In genomic region chr13:42608963-42609362, GRCm38 (mm10) we compare ENCODE assay signal across 10 mouse cellular contexts.
A peak's percentile ranks its signal among the peaks of the same experiment; 100 is the strongest.
DNase-seq lines count a peak whose midpoint lies in the region; ATAC-seq and TF ChIP-seq lines count a peak whose summit lies in the region.
"Had no signal": no experiment of that assay in that cellular context is flagged by ENCODE, and none has a peak within 500 bp of the region (broad histone marks: within the 10 kb centered on the region; RNA-seq: fewer than 3 reads in every experiment).

No protein-coding gene starts in this region.

- H3K4me3 ChIP-seq in forebrain, embryonic 11.5 days (ENCODE audit: low read depth, low read length): no peak overlapping the region
- H3K4me3 ChIP-seq in forebrain, embryonic 15.5 days: no peak overlapping the region
- no peak overlapping the region for H3K4me3 ChIP-seq in liver, embryonic 14.5 days (ENCODE audit: insufficient read depth in 1 of 2, low read depth in 2 of 2, low read length in 2 of 2)
- H3K4me3 ChIP-seq: forebrain, embryonic 12.5 days; heart, embryonic 15.5 days had no signal

- peak; percentile 51 for DNase-seq in forebrain, embryonic 11.5 days (ENCODE audit: low spot score)
- no peak for DNase-seq in liver, embryonic 14.5 days (ENCODE audit: low read depth in 3 of 3, low spot score in 3 of 3)
- DNase-seq in liver (no peak), NIH3T3 (ENCODE audit: low read depth) (peak; percentile 30)
- DNase-seq in kidney, postnatal 4 days: peak; percentile 11 to 19
- DNase-seq in urinary bladder, adult 2 months (ENCODE audit: low spot score): no peak

- WGBS in forebrain, embryonic 11.5 days: 15% methylated on average over 4 of the region's 4 CpGs
- 20% methylated on average over 4 of the region's 4 CpGs for WGBS in forebrain, embryonic 15.5 days
- 27% methylated on average over 4 of the region's 4 CpGs for WGBS in liver, embryonic 14.5 days (ENCODE audit: insufficient replicate concordance)

- no peak for TF ChIP-seq EP300 in liver, embryonic 14.5 days (IDR thresholded peaks at IDR 0.05; ENCODE audit: low read depth)

- H3K27me3 ChIP-seq in forebrain, embryonic 11.5 days (ENCODE audit: control insufficient read depth, insufficient read depth, low read length): no peaks in the 10 kb centered on the region
- H3K27me3 ChIP-seq in forebrain, embryonic 15.5 days: no peaks in the 10 kb centered on the region
- no peaks in the 10 kb centered on the region for H3K27me3 ChIP-seq in liver, embryonic 14.5 days (ENCODE audit: control insufficient read depth, insufficient read depth, low read length)
- H3K27me3 ChIP-seq: forebrain, embryonic 12.5 days; heart, embryonic 15.5 days had no signal

- ATAC-seq in forebrain, embryonic 11.5 days (replicated peaks; ENCODE audit: low FRiP score): no peak
- no peak for ATAC-seq in forebrain, embryonic 15.5 days (replicated peaks)
- ATAC-seq in liver, embryonic 14.5 days (ENCODE audit: insufficient read depth): no peak
- no peak for ATAC-seq in frontal cortex, adult (ENCODE audit: low TSS enrichment)

- no peak overlapping the region for H3K9ac ChIP-seq in forebrain, embryonic 11.5 days (ENCODE audit: low read length)
- H3K9ac ChIP-seq in forebrain, embryonic 15.5 days (replicated peaks): no peak overlapping the region
- H3K9ac ChIP-seq in liver, embryonic 14.5 days (replicated peaks): no peak overlapping the region
- H3K9ac ChIP-seq: forebrain, embryonic 12.5 days; heart, embryonic 15.5 days had no signal

- no peaks in the 10 kb centered on the region for H3K4me1 ChIP-seq in forebrain, embryonic 11.5 days (replicated peaks; ENCODE audit: control insufficient read depth, insufficient read depth, low read length)
- H3K4me1 ChIP-seq in forebrain, embryonic 15.5 days: no peaks in the 10 kb centered on the region
- H3K4me1 ChIP-seq in liver, embryonic 14.5 days (replicated peaks; ENCODE audit: control insufficient read depth in 2 of 2, insufficient read depth in 2 of 2, low read length in 1 of 2): no peaks in the 10 kb centered on the region
- H3K4me1 ChIP-seq: heart, embryonic 15.5 days had no signal

- no peaks in the 10 kb centered on the region for H3K9me3 ChIP-seq in forebrain, embryonic 11.5 days (ENCODE audit: control insufficient read depth, low read length)
- no peaks in the 10 kb centered on the region for H3K9me3 ChIP-seq in forebrain, embryonic 15.5 days
- no peaks in the 10 kb centered on the region for H3K9me3 ChIP-seq in liver, embryonic 14.5 days (ENCODE audit: control insufficient read depth, low read length)
- H3K9me3 ChIP-seq: forebrain, embryonic 12.5 days; heart, embryonic 15.5 days had no signal

- no peaks in the 10 kb centered on the region for H3K36me3 ChIP-seq in forebrain, embryonic 11.5 days (ENCODE audit: control insufficient read depth, insufficient read depth, low read length)
- no peaks in the 10 kb centered on the region for H3K36me3 ChIP-seq in forebrain, embryonic 15.5 days
- H3K36me3 ChIP-seq in liver, embryonic 14.5 days (replicated peaks; ENCODE audit: control insufficient read depth, insufficient read depth, low read depth): no peaks in the 10 kb centered on the region
- H3K36me3 ChIP-seq: forebrain, embryonic 12.5 days; heart, embryonic 15.5 days had no signal

- H3K27ac ChIP-seq in forebrain, embryonic 11.5 days (ENCODE audit: low read depth, low read length): no peak overlapping the region
- no peak overlapping the region for H3K27ac ChIP-seq in forebrain, embryonic 15.5 days (replicated peaks)
- H3K27ac ChIP-seq in liver, embryonic 14.5 days: no peak overlapping the region
- H3K27ac ChIP-seq: forebrain, embryonic 12.5 days; heart, embryonic 15.5 days had no signal

- H3K4me2 ChIP-seq in forebrain, embryonic 11.5 days (ENCODE audit: low read depth, low read length, severe bottlenecking): no peak overlapping the region
- no peak overlapping the region for H3K4me2 ChIP-seq in forebrain, embryonic 15.5 days (replicated peaks)
- H3K4me2 ChIP-seq in liver, embryonic 14.5 days (ENCODE audit: low read depth): no peak overlapping the region
- H3K4me2 ChIP-seq: forebrain, embryonic 12.5 days; heart, embryonic 15.5 days had no signal

- TF ChIP-seq CTCF in liver, embryonic 14.5 days (IDR thresholded peaks at IDR 0.05; ENCODE audit: low read depth): 0 out of 2 replicates have a peak, but pooled peaks have one; percentile 16

Comparison
In these comparisons a context has a peak if more than half of its experiments do, and no peak if none do; other contexts are left out.
1. DNase-seq: peak in forebrain, embryonic 11.5 days (single experiment), NIH3T3 (single experiment) and kidney, postnatal 4 days (2 of 2); none in liver, embryonic 14.5 days (0 of 3), liver (single experiment) and urinary bladder, adult 2 months (single experiment).